Mouse (Mus musculus) urinary bladder, postnatal 25 days (tissue): Measurements from ENCODE around the gene Ascc1.

Experiments
- DNase-seq: peaks from one replicate; pipeline ENCODE4 v3.0.0; 2022; ENCODE audit warnings: low spot score

Ascc1 gene

GRCm38 (mm10) chr10:60002673-60003212 is at the start of gene Ascc1, which contains the start of gene Anapc16:
Gene Ascc1, plus strand, starts transcription at chr10:60002805.
Gene Anapc16, minus strand, starts transcription at chr10:60003135.
- DNase-seq, result peak; percentile 96

- DNase-seq, result no peak
Observed at GRCm38 (mm10) chr10:59953564-59954039, 49.0 kb upstream of the Ascc1 start.

- no peak for DNase-seq
Observed at GRCm38 (mm10) chr10:59956681-59957080, 45.9 kb upstream of the Ascc1 start.

GRCm38 (mm10) chr10:59957171-59958149 is 45.1 kb upstream of the Ascc1 start:
- no peak for DNase-seq

- DNase-seq, result no peak
Observed at GRCm38 (mm10) chr10:59958458-59958857, 44.1 kb upstream of the Ascc1 start.

- DNase-seq, result no peak
Observed at GRCm38 (mm10) chr10:59959517-59959916, 43.1 kb upstream of the Ascc1 start.

GRCm38 (mm10) chr10:59963609-59964008 is 39.0 kb upstream of the Ascc1 start:
- DNase-seq, result no peak

GRCm38 (mm10) chr10:59964504-59965361 is 37.9 kb upstream of the Ascc1 start:
- no peak for DNase-seq

GRCm38 (mm10) chr10:59965362-59965695 is 37.3 kb upstream of the Ascc1 start:
- no peak for DNase-seq

- DNase-seq, result no peak
Observed at GRCm38 (mm10) chr10:59965788-59966187, 36.8 kb upstream of the Ascc1 start.

GRCm38 (mm10) chr10:59966743-59967142 is 35.9 kb upstream of the Ascc1 start:
- no peak for DNase-seq

- DNase-seq, result no peak
Observed at GRCm38 (mm10) chr10:59967309-59967942, 35.2 kb upstream of the Ascc1 start.

GRCm38 (mm10) chr10:59969821-59970449 is 32.7 kb upstream of the Ascc1 start:
- peak; percentile 56 for DNase-seq

- no peak for DNase-seq
Observed at GRCm38 (mm10) chr10:59970450-59971062, 32.0 kb upstream of the Ascc1 start.

GRCm38 (mm10) chr10:59971813-59972212 is 30.8 kb upstream of the Ascc1 start:
- no peak for DNase-seq

GRCm38 (mm10) chr10:59972534-59972933 is 30.1 kb upstream of the Ascc1 start:
- no peak for DNase-seq

- DNase-seq, result no peak
Observed at GRCm38 (mm10) chr10:59972999-59973398, 29.6 kb upstream of the Ascc1 start.

- DNase-seq, result no peak
Observed at GRCm38 (mm10) chr10:59973400-59973799, 29.2 kb upstream of the Ascc1 start.

- DNase-seq, result no peak
Observed at GRCm38 (mm10) chr10:59974191-59974664, 28.4 kb upstream of the Ascc1 start.

GRCm38 (mm10) chr10:59974786-59975185 is 27.8 kb upstream of the Ascc1 start:
- DNase-seq, result no peak

GRCm38 (mm10) chr10:59977141-59977540 is 25.5 kb upstream of the Ascc1 start:
- no peak for DNase-seq
